Comparison of ENCODE assay signal across 10 mouse cellular contexts in the genomic region with DNA sequence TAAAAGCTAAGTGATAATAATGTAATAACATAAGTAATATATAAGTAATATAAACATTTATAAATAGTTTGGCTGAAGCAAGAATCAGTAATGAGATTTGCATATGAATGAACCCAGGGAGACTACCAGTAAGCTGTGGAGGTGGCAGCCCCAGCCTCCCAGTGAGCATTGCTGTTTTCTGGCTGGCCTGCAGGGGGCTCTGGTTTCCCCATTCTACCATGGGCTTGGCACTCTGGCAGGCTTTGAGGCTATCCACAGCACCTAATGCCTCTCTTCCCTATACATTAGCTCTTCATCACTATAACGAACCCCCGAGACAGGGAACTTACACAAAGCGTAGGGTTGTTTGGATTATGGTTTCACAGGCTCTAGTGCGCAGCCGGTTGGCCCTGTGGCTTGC. TPM values are rescaled to one million over a fixed set of nuclear protein-coding genes. Genes with fewer than 3 reads are reported as not detected.
A peak's percentile ranks its signal among the peaks of the same experiment; 100 is the strongest.
DNase-seq lines count a peak whose midpoint lies in the region; ATAC-seq and TF ChIP-seq lines count a peak whose summit lies in the region.
"Had no signal": no experiment of that assay in that cellular context is flagged by ENCODE, and none has a peak within 500 bp of the region (broad histone marks: within the 10 kb centered on the region; RNA-seq: fewer than 3 reads in every experiment).

No protein-coding gene starts in this region.

- DNase-seq in cerebellum, postnatal 36 days = peak; percentile 23 to 25
- no peak for DNase-seq in cerebellum, adult 11 months
- DNase-seq in left cerebral cortex, postnatal 25 days (ENCODE audit: low spot score in 2 of 2) = peak; percentile 28 to 35
- DNase-seq in left cerebral cortex, postnatal 10 days (ENCODE audit: extremely low spot score in 1 of 2, low spot score in 2 of 2) = no peak
- peak; percentile 70 for DNase-seq in R1 (ENCODE audit: low read depth, low spot score)
- DNase-seq in liver, embryonic 14.5 days (ENCODE audit: low read depth in 3 of 3, low spot score in 3 of 3) = no peak
- DNase-seq in urinary bladder, postnatal 4 days (ENCODE audit: low spot score in 2 of 2) = no peak
- no peak for DNase-seq in urinary bladder, adult 2 months (ENCODE audit: low spot score)

- no peak for TF ChIP-seq EP300 in liver, embryonic 14.5 days (IDR thresholded peaks at IDR 0.05; ENCODE audit: low read depth)

- H3K27ac ChIP-seq in liver, embryonic 14.5 days = no peak overlapping the region
- H3K27ac ChIP-seq: heart, embryonic 15.5 days; stomach, embryonic 15.5 days had no signal

- H3K4me2 ChIP-seq in liver, embryonic 14.5 days (ENCODE audit: low read depth) = no peak overlapping the region
- H3K4me2 ChIP-seq: heart, embryonic 15.5 days; stomach, embryonic 15.5 days had no signal

- 38% methylated on average over 5 of the region's 5 CpGs for WGBS in liver, embryonic 14.5 days (ENCODE audit: insufficient replicate concordance)

- H3K27me3 ChIP-seq in liver, embryonic 14.5 days (ENCODE audit: control insufficient read depth, insufficient read depth, low read length) = no peaks in the 10 kb centered on the region
- H3K27me3 ChIP-seq: stomach, embryonic 15.5 days had no signal

- ATAC-seq in liver, embryonic 14.5 days (ENCODE audit: insufficient read depth) = no peak

- 0 out of 4 replicates have a peak, but pooled peaks cover 0 to 2% of the 10 kb centered on the region in 2 experiments for H3K4me1 ChIP-seq in liver, embryonic 14.5 days (replicated peaks; ENCODE audit: control insufficient read depth in 2 of 2, insufficient read depth in 2 of 2, low read length in 1 of 2)

- H3K36me3 ChIP-seq in liver, embryonic 14.5 days (replicated peaks; ENCODE audit: control insufficient read depth, insufficient read depth, low read depth) = no peaks in the 10 kb centered on the region
- H3K36me3 ChIP-seq: heart, embryonic 15.5 days; stomach, embryonic 15.5 days had no signal

- intact Hi-C loops in left cerebral cortex, postnatal 25 days (cut with DNase I) = no loop called here
- intact Hi-C loops in left cerebral cortex, postnatal 10 days (cut with DNase I) = no loop called here

- peak; percentile 75 for TF ChIP-seq CTCF in liver, embryonic 14.5 days (IDR thresholded peaks at IDR 0.05; ENCODE audit: low read depth)

- no peak overlapping the region for H3K4me3 ChIP-seq in liver, embryonic 14.5 days (ENCODE audit: insufficient read depth in 1 of 2, low read depth in 2 of 2, low read length in 2 of 2)
- H3K4me3 ChIP-seq: heart, embryonic 15.5 days; stomach, embryonic 15.5 days had no signal

- H3K9ac ChIP-seq in liver, embryonic 14.5 days (replicated peaks) = no peak overlapping the region
- H3K9ac ChIP-seq: heart, embryonic 15.5 days; stomach, embryonic 15.5 days had no signal

- no peaks in the 10 kb centered on the region for H3K9me3 ChIP-seq in liver, embryonic 14.5 days (ENCODE audit: control insufficient read depth, low read length)
- H3K9me3 ChIP-seq: heart, embryonic 15.5 days; stomach, embryonic 15.5 days had no signal

RNA-seq across cellular contexts. Expression of gene Gpatch2l, which starts 53.5 kb away (rescaled TPM):
- total RNA-seq in left cerebral cortex, postnatal 25 days (2021) = 10 to 100 TPM; 35.8 to 37.2 TPM
- total RNA-seq in left cerebral cortex, postnatal 10 days (2021) = 10 to 100 TPM; 40.6 to 42.4 TPM
- polyA plus RNA-seq in liver, embryonic 14.5 days (2012; rRNA removed) = 3.3 and 4.1 TPM in 2 replicates
- 4.2 and 4.4 TPM in 2 replicates for polyA plus RNA-seq in liver, embryonic 14.5 days (2014; fragmentation: Nextera tagmentation; extraction: Ambion mirVana)
- polyA plus RNA-seq in urinary bladder, adult 2 months (2012; rRNA removed) = 14.7 and 16.1 TPM in 2 replicates

Comparison
In these comparisons a context has a peak if more than half of its experiments do, and no peak if none do; other contexts are left out.
1. DNase-seq: peak in cerebellum, postnatal 36 days (2 of 2), left cerebral cortex, postnatal 25 days (2 of 2) and R1 (single experiment); none in cerebellum, adult 11 months (single experiment), left cerebral cortex, postnatal 10 days (0 of 2), liver, embryonic 14.5 days (0 of 3), urinary bladder, postnatal 4 days (0 of 2) and urinary bladder, adult 2 months (single experiment).